Mouse (Mus musculus): ENCODE data around the gene Twf2.

GRCm38 (mm10) chr9:106249550-106249949 is 46.6 kb downstream of the Twf2 start:
- TF ChIP-seq CTCF (IDR thresholded peaks at IDR 0.05; ENCODE audit: control insufficient read depth, insufficient read depth, insufficient replicate concordance, low read depth, low read length) (no peak), POLR2A (IDR thresholded peaks at IDR 0.05; ENCODE audit: control insufficient read depth, low read depth, low read length) (no peak)
